Mouse (Mus musculus) forebrain, embryonic 10.5 days (tissue): ENCODE measurements around the gene Dgkq. TPM values are rescaled to one million over a fixed set of nuclear protein-coding genes. Genes with fewer than 3 reads are reported as not detected.
A peak's percentile ranks its signal among the peaks of the same experiment; 100 is the strongest.

Experiments used
- DNase-seq: peaks from one replicate; pipeline ENCODE4 v3.0.0-alpha.2; 2017; ENCODE audit warnings: low spot score; ENCODE audit errors: extremely low spot score
- H3K27ac ChIP-seq: fragments of 300-500 bp; sonication (generic); 2 replicates; pipeline ENCODE4 v1.5.1; 2016; ENCODE audit warnings: mild to moderate bottlenecking
- H3K27me3 ChIP-seq: fragments of 300-500 bp; sonication (generic); 2 replicates; pipeline ENCODE4 v1.6.1; 2016; ENCODE audit warnings: mild to moderate bottlenecking; ENCODE audit not compliant: poor library complexity, severe bottlenecking
- H3K36me3 ChIP-seq: fragments of 300-500 bp; sonication (generic); replicated peaks from 2 replicates; pipeline ENCODE4 v1.6.1; 2016; ENCODE audit warnings: mild to moderate bottlenecking, moderate library complexity
- H3K4me1 ChIP-seq: fragments of 300-500 bp; sonication (generic); 2 replicates; pipeline ENCODE4 v1.6.1; 2016
- H3K4me3 ChIP-seq: fragments of 300-500 bp; sonication (generic); 2 replicates; pipeline ENCODE4 v1.5.1; 2016; ENCODE audit warnings: mild to moderate bottlenecking, moderate library complexity
- H3K9me3 ChIP-seq: fragments of 300-500 bp; sonication (generic); 2 replicates; pipeline ENCODE4 v1.6.1; 2016; ENCODE audit warnings: mild to moderate bottlenecking, moderate library complexity
- WGBS: fragments of 180-500 bp; shearing (Covaris S2); methylation state at CpG from one replicate; pipeline ENCODE4 v1.1.7; 2016; 5-methylcytosine and 5-hydroxymethylcytosine counted together
- polyA plus RNA-seq: library from polyadenylated mRNA; unstranded; fragments of >200 nt; fragmentation: Nextera tagmentation; extraction: Ambion mirVana; gene quantifications from 2 replicates; pipeline ENCODE4 v1.2.1, GENCODE M21; 2016

The Dgkq gene
- polyA plus RNA-seq, 1 experiment from 2014 or later = 11.3 TPM

DNA sequence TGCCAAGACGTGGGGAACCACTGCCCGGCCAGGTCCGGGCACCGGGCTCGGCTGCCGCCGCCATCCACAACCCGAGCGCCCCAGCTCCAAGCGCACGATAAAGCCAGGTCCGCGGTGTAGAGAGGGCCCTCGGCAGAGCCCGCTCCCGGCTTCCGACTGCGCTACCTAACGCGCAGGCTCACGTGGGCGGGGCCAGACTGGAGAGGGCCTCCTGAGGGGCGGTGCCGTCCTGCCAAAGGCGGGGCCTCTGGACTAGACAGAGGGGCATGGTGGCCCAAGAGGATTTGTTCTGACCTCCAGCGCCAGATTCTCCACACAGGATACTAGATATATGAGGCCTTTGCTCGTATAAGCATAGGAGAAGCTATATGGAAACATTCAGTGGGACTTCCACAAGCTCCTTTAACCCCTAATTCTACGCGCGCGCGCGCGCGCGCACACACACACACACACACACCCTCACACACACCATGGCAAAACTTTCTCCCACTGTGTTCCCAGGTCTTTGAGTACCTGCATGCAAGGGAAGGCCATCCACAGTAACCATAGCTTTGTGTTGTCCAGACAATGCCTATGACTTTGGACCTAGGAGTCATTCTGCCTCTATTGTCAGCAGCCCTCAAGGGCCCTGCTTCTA, 8.7 kb downstream of the Dgkq start:
- Histone ChIP-seq H3K4me3 (peak overlapping the region; percentile 88), H3K27ac (peak overlapping the region; percentile 88)
- 12% methylated on average over 36 of the region's 36 CpGs for WGBS

DNA sequence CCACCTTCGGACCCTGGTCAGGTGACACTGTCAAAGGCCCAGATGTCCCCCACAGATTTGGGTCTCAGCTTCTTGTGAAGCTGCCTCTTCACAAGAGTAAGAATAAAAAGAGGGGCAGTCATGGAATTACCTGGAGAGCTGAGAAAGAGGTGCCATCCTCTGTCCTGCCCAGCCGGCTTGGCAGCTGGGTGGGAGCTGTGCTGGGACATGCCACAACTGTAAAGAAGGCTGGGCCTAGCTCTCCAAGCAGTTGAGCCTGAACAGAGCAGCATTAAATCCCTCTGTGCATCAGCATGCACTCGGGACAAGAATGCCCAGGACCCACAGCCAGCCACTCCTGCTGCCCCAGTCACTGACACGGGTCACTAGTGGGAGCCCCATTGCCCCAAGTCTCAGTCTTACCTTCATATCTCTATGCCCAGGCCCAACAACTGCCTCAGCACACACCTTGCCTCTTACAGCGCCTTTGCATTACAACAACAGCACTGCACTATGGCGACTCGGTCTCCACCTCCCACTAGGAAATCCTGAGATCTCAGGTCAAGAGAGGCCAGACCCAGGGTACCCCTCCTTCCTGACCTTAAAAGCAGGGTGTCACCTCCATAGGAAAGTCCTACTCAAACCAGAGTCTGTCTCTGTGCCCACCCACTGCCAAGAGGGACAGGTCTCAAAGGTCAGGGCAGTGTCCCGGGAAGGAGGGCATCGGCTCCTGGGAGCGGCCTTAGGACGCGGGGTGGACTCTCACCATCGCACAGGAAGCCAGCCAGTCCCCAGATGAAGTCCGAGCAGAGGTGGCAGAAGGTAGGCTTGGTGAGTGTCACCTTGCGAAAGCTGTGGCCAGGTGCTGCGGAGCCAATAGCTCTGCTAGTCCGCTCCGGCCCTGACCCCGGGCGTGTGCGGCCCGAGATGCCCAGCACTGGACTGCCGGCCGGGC, 9.5 kb downstream of the Dgkq start, which contains the start of gene Idua:
Gene Idua, plus strand, starts transcription at position 634 of the 934 bp plus-strand sequence.
- 10% methylated on average over 24 of the region's 24 CpGs for WGBS
- peaks cover 30% of the 10 kb centered on the region for H3K4me1 ChIP-seq
- DNase-seq = no peak
- peak within 1 kb of the TSS; percentile 88 for H3K27ac ChIP-seq
- H3K9me3 ChIP-seq = no peaks in the 10 kb centered on the region
- peaks cover 5% of the 10 kb centered on the region for H3K27me3 ChIP-seq
- peak within 1 kb of the TSS; percentile 88 for H3K4me3 ChIP-seq
- peaks cover 27% of the 10 kb centered on the region for H3K36me3 ChIP-seq

More for the DNA sequence above, 8.7 kb downstream of the Dgkq start:
- Histone ChIP-seq H3K27me3 (peaks cover 5% of the 10 kb centered on the region), H3K9me3 (no peaks in the 10 kb centered on the region), H3K4me1 (peaks cover 30% of the 10 kb centered on the region), H3K36me3 (peaks cover 19% of the 10 kb centered on the region)
- peak; percentile 84 for DNase-seq

DNA sequence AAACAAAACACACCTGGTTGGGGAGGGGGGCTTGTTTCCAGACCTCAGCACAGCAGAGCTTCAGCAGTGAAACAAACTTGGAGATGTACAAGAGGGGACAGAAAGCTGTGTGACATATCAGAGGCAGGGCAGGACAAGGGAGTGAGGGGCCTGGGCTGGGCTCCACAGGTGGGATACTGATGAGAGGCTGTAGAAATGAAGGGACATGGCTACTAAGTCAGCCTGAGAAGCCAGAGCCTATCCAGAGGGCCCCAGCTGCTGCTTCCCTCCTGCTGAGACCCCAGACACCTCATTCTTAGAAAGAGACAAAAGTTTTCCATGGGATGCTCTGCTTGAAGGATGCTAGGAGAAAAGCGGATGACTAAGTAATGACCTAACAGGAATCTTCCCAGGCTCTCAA, 10.9 kb downstream of the Dgkq start:
- WGBS = 87% methylated on average over 1 of the region's 1 CpGs
- Histone ChIP-seq H3K4me3 (no peak overlapping the region), H3K27ac (no peak overlapping the region), H3K9me3 (no peaks in the 10 kb centered on the region), H3K36me3 (peaks cover 41% of the 10 kb centered on the region), H3K27me3 (peaks cover 5% of the 10 kb centered on the region), H3K4me1 (peaks cover 30% of the 10 kb centered on the region)
- no peak for DNase-seq

DNA sequence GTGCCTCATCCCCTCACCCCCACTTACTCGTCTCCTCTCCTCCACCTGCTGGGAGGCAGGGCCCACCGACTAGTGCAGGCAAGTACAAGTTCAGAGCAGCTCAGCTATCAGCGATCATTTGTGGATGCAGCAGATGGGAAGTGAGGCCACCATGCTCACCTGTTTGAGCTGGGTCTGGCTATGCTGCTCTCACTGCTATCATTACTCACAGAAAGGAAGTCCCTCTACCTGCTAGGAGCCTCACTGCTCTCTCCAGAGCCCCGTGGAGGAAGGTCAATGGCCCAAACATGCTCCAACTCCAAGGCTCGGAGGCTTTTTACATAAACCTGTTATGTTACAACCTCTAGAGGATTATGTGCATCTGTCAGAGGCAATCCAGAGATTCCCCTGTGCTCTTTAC, 12.1 kb downstream of the Dgkq start:
- no peaks in the 10 kb centered on the region for H3K27me3 ChIP-seq
- no peak overlapping the region for H3K4me3 ChIP-seq
- no peak for DNase-seq
- WGBS = 90% methylated on average over 5 of the region's 5 CpGs
- peaks cover 53% of the 10 kb centered on the region for H3K36me3 ChIP-seq
- no peaks in the 10 kb centered on the region for H3K9me3 ChIP-seq
- peaks cover 30% of the 10 kb centered on the region for H3K4me1 ChIP-seq
- no peak overlapping the region for H3K27ac ChIP-seq

DNA sequence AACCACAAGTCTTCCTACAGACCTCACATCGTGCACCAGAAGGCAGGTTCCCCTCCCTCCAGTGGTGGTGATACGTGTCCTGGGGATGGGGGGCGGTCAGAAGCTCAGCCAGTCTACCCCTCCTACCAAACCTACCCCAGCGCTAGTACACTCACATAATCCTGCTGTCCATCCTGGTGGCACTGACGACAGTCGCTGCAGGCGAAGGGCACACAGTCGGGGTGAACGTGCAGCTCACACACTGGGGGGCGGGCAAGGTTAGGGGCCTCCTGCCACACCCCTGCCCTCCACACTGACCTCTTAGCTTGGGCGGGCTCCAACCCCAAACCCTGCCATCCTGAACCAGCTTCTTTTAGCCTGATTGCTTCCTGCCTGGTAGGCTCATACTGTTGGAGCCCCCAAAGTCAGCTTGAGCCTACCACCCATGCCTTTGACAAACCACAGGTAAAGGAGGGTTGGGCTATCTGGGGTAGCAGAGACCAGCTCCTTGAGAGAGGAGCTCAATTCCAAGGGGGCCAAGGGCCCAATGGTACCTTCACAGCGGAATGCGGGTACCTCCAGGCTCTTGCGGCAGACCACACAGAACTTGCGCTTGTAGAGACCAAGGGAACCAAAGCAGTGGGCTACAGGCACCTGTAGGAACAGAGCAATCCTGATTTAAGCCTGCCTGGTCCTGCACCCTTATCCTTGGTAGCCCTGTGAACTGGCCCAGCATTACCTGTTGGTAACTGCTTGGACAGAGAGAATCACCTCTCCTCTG, 13.4 kb downstream of the Dgkq start:
- Histone ChIP-seq H3K36me3 (peaks cover 65% of the 10 kb centered on the region), H3K9me3 (no peaks in the 10 kb centered on the region), H3K4me1 (peaks cover 29% of the 10 kb centered on the region), H3K4me3 (no peak overlapping the region), H3K27me3 (no peaks in the 10 kb centered on the region), H3K27ac (no peak overlapping the region)
- DNase-seq = no peak
- WGBS = 95% methylated on average over 15 of the region's 15 CpGs

DNA sequence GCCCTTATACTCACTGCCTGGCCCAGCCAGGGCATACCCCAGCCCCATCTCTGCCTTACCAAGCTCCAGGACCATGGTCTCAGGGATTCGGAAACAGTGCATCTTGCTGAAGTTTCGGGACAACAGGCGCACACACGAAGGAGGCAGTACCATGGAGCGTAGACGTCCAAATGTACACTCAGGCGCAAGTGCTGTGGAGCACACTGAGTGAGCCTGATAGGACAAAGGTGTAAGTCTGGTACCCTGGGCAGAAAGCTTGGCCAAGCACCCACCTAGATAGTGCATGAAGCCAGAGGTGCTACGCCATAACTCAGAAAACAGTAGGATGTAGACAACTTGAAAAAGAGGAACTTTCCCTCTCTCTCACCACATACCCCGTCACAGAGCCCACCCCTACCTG, 14.1 kb downstream of the Dgkq start:
- Histone ChIP-seq H3K36me3 (peaks cover 72% of the 10 kb centered on the region), H3K27me3 (no peaks in the 10 kb centered on the region), H3K4me1 (peaks cover 23% of the 10 kb centered on the region), H3K27ac (no peak overlapping the region), H3K9me3 (no peaks in the 10 kb centered on the region), H3K4me3 (no peak overlapping the region)
- 95% methylated on average over 9 of the region's 9 CpGs for WGBS
- DNase-seq = no peak

DNA sequence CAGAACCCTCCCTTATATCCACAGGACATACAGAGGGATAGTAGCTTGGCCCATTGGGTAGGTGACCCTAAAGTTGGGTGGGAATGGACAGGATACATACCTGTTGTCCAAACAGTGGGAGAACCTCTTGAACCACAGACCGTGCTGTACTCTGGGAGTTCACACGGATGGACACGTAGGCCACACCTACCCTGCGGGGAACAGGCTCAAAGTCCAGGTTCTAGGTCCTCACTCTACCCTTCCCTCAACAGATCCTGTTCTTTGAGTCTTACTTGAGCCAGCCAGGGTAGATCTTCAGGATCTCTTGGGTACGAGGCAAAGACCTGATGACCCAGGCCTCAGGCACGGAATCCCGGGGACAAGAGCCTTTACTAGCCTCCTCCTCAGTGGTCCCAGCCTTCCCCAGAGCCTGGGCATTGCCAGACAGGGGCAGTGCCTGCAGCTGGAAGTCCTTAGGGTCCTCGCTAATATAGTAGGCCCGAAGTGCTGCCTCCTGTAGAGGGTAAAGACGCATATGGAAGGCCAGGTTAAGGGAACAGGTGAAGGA, 15.0 kb downstream of the Dgkq start:
- Histone ChIP-seq H3K4me1 (peaks cover 14% of the 10 kb centered on the region), H3K9me3 (no peaks in the 10 kb centered on the region), H3K27ac (no peak overlapping the region), H3K27me3 (no peaks in the 10 kb centered on the region), H3K4me3 (no peak overlapping the region), H3K36me3 (peaks cover 81% of the 10 kb centered on the region)
- DNase-seq = no peak
- 95% methylated on average over 10 of the region's 10 CpGs for WGBS

DNA sequence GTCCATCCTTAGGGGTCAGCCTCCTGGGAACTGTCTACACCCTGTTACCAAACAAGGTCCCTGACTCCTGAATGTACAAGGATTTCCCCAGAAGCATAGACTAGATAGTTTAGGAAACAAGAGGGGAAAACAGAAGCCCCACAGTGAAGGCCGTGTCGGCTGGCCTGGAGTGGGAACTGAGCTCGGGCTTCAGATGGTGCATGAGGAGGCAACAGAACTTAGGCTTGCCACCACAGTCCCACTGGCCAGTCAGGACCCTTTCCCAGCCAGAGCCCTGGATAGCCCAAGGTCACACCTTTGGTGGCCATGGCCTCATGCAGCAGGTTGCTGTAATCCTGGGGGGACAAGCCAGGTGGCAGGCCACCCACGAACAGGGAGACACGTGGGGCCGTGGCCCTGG, 16.1 kb downstream of the Dgkq start:
- H3K27ac ChIP-seq = no peak overlapping the region
- H3K27me3 ChIP-seq = no peaks in the 10 kb centered on the region
- DNase-seq = no peak
- H3K36me3 ChIP-seq = peaks cover 93% of the 10 kb centered on the region
- 94% methylated on average over 6 of the region's 6 CpGs for WGBS
- no peaks in the 10 kb centered on the region for H3K9me3 ChIP-seq
- 0 out of 2 replicates have a peak, but pooled peaks cover 4% of the 10 kb centered on the region for H3K4me1 ChIP-seq
- no peak overlapping the region for H3K4me3 ChIP-seq

DNA sequence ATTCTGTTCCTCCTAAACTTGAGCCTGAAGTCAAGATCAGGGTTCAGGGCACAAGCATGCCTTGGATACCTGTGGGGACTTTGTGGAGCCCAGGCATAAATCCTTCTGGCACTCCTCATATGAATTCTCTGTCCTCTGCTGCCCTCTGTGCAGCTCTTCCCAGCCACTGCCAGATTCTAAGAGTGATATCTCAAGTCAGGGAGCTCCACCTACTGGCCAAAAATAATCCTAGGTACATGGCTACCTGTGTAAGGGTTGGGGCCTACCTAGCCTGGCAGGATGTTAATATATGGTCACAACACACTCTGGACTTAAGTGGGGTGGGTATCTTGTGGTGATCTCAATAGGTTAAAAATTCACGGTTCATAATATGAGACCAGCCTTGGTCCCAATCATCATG, 17.6 kb downstream of the Dgkq start:
- peaks cover 99% of the 10 kb centered on the region for H3K36me3 ChIP-seq
- H3K4me1 ChIP-seq = no peaks in the 10 kb centered on the region

DNA sequence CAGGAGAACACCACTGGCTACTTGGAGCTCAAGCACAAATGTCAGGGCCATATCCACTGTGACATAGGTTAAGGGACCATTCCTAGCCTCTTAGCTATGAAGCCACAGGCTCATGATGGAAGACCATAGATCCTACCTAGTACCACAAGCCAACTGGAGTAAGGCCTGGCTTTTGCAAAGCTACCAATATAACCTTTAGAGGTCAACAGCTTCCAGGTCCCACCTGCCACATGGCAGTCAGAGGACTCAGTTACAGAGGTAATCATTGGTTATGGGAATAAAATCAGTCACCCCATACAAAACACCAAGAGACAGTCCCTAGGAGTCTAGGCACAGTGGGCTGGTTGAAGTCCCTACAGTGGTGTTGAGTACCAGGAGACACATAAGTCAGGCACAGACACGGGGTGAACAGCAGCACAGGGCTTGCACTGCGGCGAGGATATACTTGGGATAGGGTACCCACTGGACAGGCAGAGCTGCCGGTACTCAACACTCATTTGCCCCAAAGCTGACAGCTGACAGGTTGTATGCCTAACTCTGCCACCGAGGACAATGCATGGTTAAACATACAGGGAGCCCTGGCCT, 18.2 kb downstream of the Dgkq start:
- no peak for DNase-seq
- peaks cover 99% of the 10 kb centered on the region for H3K36me3 ChIP-seq
- H3K27me3 ChIP-seq = no peaks in the 10 kb centered on the region
- H3K27ac ChIP-seq = no peak overlapping the region
- no peak overlapping the region for H3K4me3 ChIP-seq
- no peaks in the 10 kb centered on the region for H3K4me1 ChIP-seq
- no peaks in the 10 kb centered on the region for H3K9me3 ChIP-seq
- WGBS = 88% methylated on average over 5 of the region's 5 CpGs

More for the DNA sequence above, 17.6 kb downstream of the Dgkq start:
- DNase-seq = no peak
- no peak overlapping the region for H3K27ac ChIP-seq
- no peak overlapping the region for H3K4me3 ChIP-seq
- H3K9me3 ChIP-seq = no peaks in the 10 kb centered on the region
- WGBS = 56% methylated on average over 1 of the region's 1 CpGs
- no peaks in the 10 kb centered on the region for H3K27me3 ChIP-seq

DNA sequence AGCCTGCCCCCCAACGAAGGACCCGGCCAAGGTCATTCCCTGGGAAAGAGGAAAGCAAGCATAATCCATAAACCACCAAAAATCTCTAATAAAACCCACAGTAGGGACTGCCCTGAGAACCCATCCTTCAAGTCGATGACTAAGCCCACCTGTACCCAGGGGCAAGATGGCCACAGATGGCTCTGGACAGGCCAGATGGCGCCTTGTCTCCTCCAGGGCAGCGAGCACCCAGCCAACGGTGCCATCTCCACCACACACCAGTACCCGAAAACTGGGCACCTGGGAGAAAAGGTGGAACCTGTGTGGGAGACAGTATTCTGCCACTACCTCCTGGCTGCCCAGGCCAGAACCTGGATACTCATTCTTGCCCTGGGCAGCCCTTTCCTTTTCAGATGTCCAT, 19.1 kb downstream of the Dgkq start:
- Histone ChIP-seq H3K4me3 (no peak overlapping the region), H3K27ac (no peak overlapping the region), H3K4me1 (no peaks in the 10 kb centered on the region), H3K36me3 (peaks cover 99% of the 10 kb centered on the region), H3K9me3 (no peaks in the 10 kb centered on the region), H3K27me3 (no peaks in the 10 kb centered on the region)
- 92% methylated on average over 7 of the region's 7 CpGs for WGBS
- DNase-seq = no peak

DNA sequence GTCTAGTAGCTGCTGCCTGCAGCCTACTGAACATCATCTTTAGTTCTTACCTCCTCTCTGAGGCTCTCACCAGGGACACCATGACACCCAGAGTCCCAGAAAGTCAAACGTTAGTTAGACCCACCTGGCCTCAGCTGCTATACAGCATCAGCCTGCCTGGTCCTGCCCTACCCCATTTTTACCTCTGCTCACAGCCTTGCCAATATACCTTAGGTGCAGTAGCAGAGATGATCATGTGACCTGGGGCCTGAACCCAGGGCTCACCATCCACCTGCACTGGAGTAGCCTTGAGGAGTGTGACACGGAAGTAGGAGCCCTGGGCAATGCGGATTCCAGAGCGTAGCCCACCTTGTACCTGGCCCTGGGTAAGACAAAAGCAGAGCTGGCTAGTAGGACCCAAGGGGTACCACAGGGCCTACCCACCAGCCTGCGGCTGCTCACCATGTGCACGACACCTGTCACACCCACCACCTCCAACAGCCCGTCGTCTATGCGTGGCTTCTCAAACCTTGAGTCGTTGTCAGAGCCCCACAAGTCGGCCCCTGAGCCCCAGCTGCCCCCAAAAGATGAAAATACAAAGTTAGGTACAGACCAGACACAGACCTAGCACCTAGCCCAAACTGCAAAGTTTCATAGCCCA, 20.4 kb downstream of the Dgkq start:
- Histone ChIP-seq H3K27me3 (no peaks in the 10 kb centered on the region), H3K36me3 (peaks cover 98% of the 10 kb centered on the region), H3K4me1 (no peaks in the 10 kb centered on the region), H3K9me3 (no peaks in the 10 kb centered on the region), H3K27ac (no peak overlapping the region), H3K4me3 (no peak overlapping the region)
- WGBS = 86% methylated on average over 11 of the region's 11 CpGs
- DNase-seq = no peak
